ENCODE assay signal across 23 mouse cellular contexts in the genomic region with DNA sequence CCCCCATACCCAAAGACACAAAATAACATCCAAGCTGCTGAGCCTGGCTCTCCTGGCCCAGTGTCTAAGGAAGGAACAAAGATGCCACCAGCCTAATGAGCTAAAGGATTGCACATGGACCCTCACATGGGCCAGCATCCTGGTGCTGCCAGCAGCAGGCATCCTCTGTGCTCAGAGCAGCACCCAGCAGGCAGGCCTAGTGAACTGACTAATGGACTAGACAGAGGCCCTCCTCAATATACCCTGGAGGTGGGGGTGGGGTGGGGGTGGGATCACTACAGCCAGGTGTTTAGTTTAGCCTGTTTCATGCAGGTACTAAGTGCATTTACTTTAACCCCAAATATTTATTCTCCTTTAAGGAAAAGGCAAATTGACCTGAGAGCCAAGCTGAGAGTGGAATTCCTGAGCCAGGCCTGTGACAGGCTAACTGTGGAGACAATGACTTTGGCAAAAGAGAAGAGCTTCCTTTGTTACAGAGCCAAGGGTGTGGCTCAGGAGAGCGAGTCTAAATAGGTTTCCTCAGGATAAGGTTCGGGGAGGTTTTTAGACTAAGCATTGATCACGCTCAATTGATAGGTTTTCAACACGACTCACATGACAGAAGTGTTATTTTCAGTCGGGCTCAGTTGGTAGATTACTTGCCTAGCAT. TPM values are rescaled to one million over a fixed set of nuclear protein-coding genes. Genes with fewer than 3 reads are reported as not detected.
DNase-seq lines count a peak whose midpoint lies in the region; ATAC-seq and TF ChIP-seq lines count a peak whose summit lies in the region.
"Had no signal": no experiment of that assay in that cellular context is flagged by ENCODE, and none has a peak within 500 bp of the region (broad histone marks: within the 10 kb centered on the region; RNA-seq: fewer than 3 reads in every experiment).

No protein-coding gene starts in this region.

- no peak overlapping the region for H3K4me3 ChIP-seq in cerebellum, adult 2 months (replicated peaks; ENCODE audit: insufficient read depth, low read depth, low read length)
- no peak overlapping the region for H3K4me3 ChIP-seq in forebrain, embryonic 14.5 days (ENCODE audit: low read depth, low read length)
- H3K4me3 ChIP-seq in midbrain, embryonic 16.5 days (ENCODE audit: low read depth, low read length), result no peak overlapping the region
- H3K4me3 ChIP-seq: embryonic facial prominence, embryonic 15.5 days; hindbrain, embryonic 13.5 days; intestine, embryonic 15.5 days; lung, embryonic 15.5 days had no signal

- no peaks in the 10 kb centered on the region for H3K27me3 ChIP-seq in cerebellum, adult 2 months (ENCODE audit: control insufficient read depth, insufficient read depth, low read length)
- H3K27me3 ChIP-seq in forebrain, embryonic 14.5 days (replicated peaks; ENCODE audit: control insufficient read depth, insufficient read depth, low read length), result no peaks in the 10 kb centered on the region
- H3K27me3 ChIP-seq in midbrain, embryonic 16.5 days (ENCODE audit: control insufficient read depth, insufficient read depth, low read depth, low read length), result no peaks in the 10 kb centered on the region
- H3K27me3 ChIP-seq: embryonic facial prominence, embryonic 15.5 days; intestine, embryonic 15.5 days; lung, embryonic 15.5 days had no signal

- WGBS in cerebellum, adult 2 months, result 29% methylated on average over 5 of the region's 5 CpGs
- 45% methylated on average over 5 of the region's 5 CpGs for WGBS in forebrain, embryonic 14.5 days
- 48% methylated on average over 5 of the region's 5 CpGs for whole genome bisulfite sequencing in midbrain, embryonic 16.5 days

- 0 out of 2 replicates have a peak overlapping the region, but pooled peaks have one; percentile 4 for H3K27ac ChIP-seq in cerebellum, adult 2 months (ENCODE audit: insufficient read depth, low read length)
- peak overlapping the region; percentile 44; the same call in 1 of the 2 replicates for H3K27ac ChIP-seq in forebrain, embryonic 14.5 days (ENCODE audit: low read depth, low read length)
- no peak overlapping the region for H3K27ac ChIP-seq in midbrain, embryonic 16.5 days (ENCODE audit: low read length)
- H3K27ac ChIP-seq: embryonic facial prominence, embryonic 15.5 days; hindbrain, embryonic 13.5 days; intestine, embryonic 15.5 days; liver, embryonic 14.5 days; lung, embryonic 15.5 days; macrophage had no signal

- no peaks in the 10 kb centered on the region for H3K36me3 ChIP-seq in forebrain, embryonic 14.5 days (ENCODE audit: control insufficient read depth, insufficient read depth, low read length)
- no peaks in the 10 kb centered on the region for H3K36me3 ChIP-seq in midbrain, embryonic 16.5 days (ENCODE audit: control insufficient read depth, insufficient read depth, low read length)
- H3K36me3 ChIP-seq: embryonic facial prominence, embryonic 15.5 days; G1E; hindbrain, embryonic 13.5 days; intestine, embryonic 15.5 days; lung, embryonic 15.5 days had no signal

- no peaks in the 10 kb centered on the region for H3K9me3 ChIP-seq in forebrain, embryonic 14.5 days (replicated peaks; ENCODE audit: control insufficient read depth, low read length)
- no peaks in the 10 kb centered on the region for H3K9me3 ChIP-seq in midbrain, embryonic 16.5 days (replicated peaks; ENCODE audit: control insufficient read depth, low read length, poor library complexity, severe bottlenecking)
- H3K9me3 ChIP-seq: embryonic facial prominence, embryonic 15.5 days; G1E; hindbrain, embryonic 13.5 days; intestine, embryonic 15.5 days; lung, embryonic 15.5 days had no signal

- TF ChIP-seq CTCF in cerebellum, adult 2 months (IDR thresholded peaks at IDR 0.05; ENCODE audit: borderline replicate concordance, insufficient read depth, low read depth, low read length), result no peak

- DNase-seq in cerebellum, adult 2 months, result no peak
- no peak for DNase-seq in cerebellum, postnatal 36 days
- peak; percentile 39 for DNase-seq in left cerebral cortex, postnatal 4 days
- DNase-seq in left cerebral cortex, postnatal 14 days (ENCODE audit: low spot score in 2 of 2), result no peak
- no peak for DNase-seq in forebrain, embryonic 14.5 days (ENCODE audit: low spot score)
- DNase-seq in spleen, postnatal 36 days (ENCODE audit: low spot score in 2 of 2), result no peak
- no peak for DNase-seq in left cerebral cortex, adult 18-20 months (ENCODE audit: low spot score in 2 of 2)
- DNase-seq: heart, postnatal 10 days; kidney, adult 9 months; kidney, postnatal 36 days; layer of hippocampus, adult 9-11 months; thymus, postnatal 36 days had no signal

- H3K4me2 ChIP-seq in forebrain, embryonic 14.5 days (ENCODE audit: low read length), result no peak overlapping the region
- H3K4me2 ChIP-seq in midbrain, embryonic 16.5 days (ENCODE audit: low read length), result no peak overlapping the region
- H3K4me2 ChIP-seq: embryonic facial prominence, embryonic 15.5 days; heart, embryonic 11.5 days; hindbrain, embryonic 13.5 days; intestine, embryonic 15.5 days; lung, embryonic 15.5 days had no signal

- no peak for TF ChIP-seq POLR2A in cerebellum, adult 2 months (IDR thresholded peaks at IDR 0.05; ENCODE audit: borderline replicate concordance, insufficient read depth, low read length)

- peak; percentile 66; the same call in 1 of the 2 replicates for ATAC-seq in forebrain, embryonic 14.5 days
- ATAC-seq in midbrain, embryonic 16.5 days, result peak; percentile 37; the same call in 1 of the 2 replicates
- ATAC-seq: CD4-positive, CD25-positive, alpha-beta regulatory T cell, adult 4 months; intestine, embryonic 15.5 days had no signal

- H3K4me1 ChIP-seq in cerebellum, adult 2 months (ENCODE audit: control insufficient read depth, insufficient read depth, low read length), result peaks cover 46% of the 10 kb centered on the region
- peaks cover 8% of the 10 kb centered on the region for H3K4me1 ChIP-seq in forebrain, embryonic 14.5 days (ENCODE audit: control insufficient read depth, insufficient read depth, low read length)
- peaks cover 10% of the 10 kb centered on the region for H3K4me1 ChIP-seq in midbrain, embryonic 16.5 days (ENCODE audit: control insufficient read depth, insufficient read depth, low read length)
- H3K4me1 ChIP-seq: intestine, embryonic 15.5 days; lung, embryonic 15.5 days had no signal

- no peak overlapping the region for H3K9ac ChIP-seq in forebrain, embryonic 14.5 days (ENCODE audit: low read length)
- no peak overlapping the region for H3K9ac ChIP-seq in midbrain, embryonic 16.5 days (ENCODE audit: low read depth, low read length)
- H3K9ac ChIP-seq: embryonic facial prominence, embryonic 15.5 days; hindbrain, embryonic 13.5 days; intestine, embryonic 15.5 days; liver, embryonic 14.5 days; lung, embryonic 15.5 days had no signal

- intact Hi-C loops in left cerebral cortex, postnatal 4 days (cut with DNase I), result loop anchor here (10.0 kb wide), 1 partner anchor 315 kb away; no protein-coding TSS in a partner anchor
- intact Hi-C loops in left cerebral cortex, postnatal 14 days (cut with DNase I), result loop anchor here (5.0 kb wide), 1 partner anchor 52 kb away; no protein-coding TSS in a partner anchor

RNA-seq across cellular contexts. Expression of gene Amer2, which starts 3.3 kb away (rescaled TPM):
- 28.3 and 33.2 TPM in 2 replicates for polyA plus RNA-seq in cerebellum, adult 2 months (2012; rRNA removed)
- 10 to 100 TPM; 55.6 to 59.1 TPM for total RNA-seq in left cerebral cortex, postnatal 4 days (2021)
- total RNA-seq in left cerebral cortex, postnatal 14 days (2021), result 10 to 100 TPM; 36.2 to 38.0 TPM
- polyA plus RNA-seq in forebrain, embryonic 14.5 days (2014; fragmentation: Nextera tagmentation; extraction: Ambion mirVana), result 9.4 and 16.0 TPM in 2 replicates
- 20.8 and 24.1 TPM in 2 replicates for polyA plus RNA-seq in midbrain, embryonic 16.5 days (2015; fragmentation: Nextera tagmentation; extraction: Ambion mirVana)
- 10 to 100 TPM; 42.4 to 44.1 TPM for total RNA-seq in left cerebral cortex, adult 18-20 months (2021)
- total RNA-seq: monocyte, adult 5-6 weeks had no signal
- polyA plus RNA-seq: CD4-positive, CD25-positive, alpha-beta regulatory T cell, adult 4 months; G1E; macrophage had no signal
